Mouse (Mus musculus) E14TG2a.4 (cell line): Measurements from ENCODE around the gene Pla2g12a.

Experiments
- CTCF ChIP-seq: conservative IDR thresholded peaks from 2 replicates; pipeline ENCODE4 v1.5.1; 2014; ENCODE audit warnings: low read length
- NANOG ChIP-seq: IDR thresholded peaks from 2 replicates; pipeline ENCODE4 v1.6.1; 2014; ENCODE audit warnings: borderline replicate concordance, low read length, mixed read lengths
- POU5F1 ChIP-seq: IDR thresholded peaks from 2 replicates; pipeline ENCODE4 v1.6.1; 2014; ENCODE audit warnings: low read length, borderline replicate concordance

DNA sequence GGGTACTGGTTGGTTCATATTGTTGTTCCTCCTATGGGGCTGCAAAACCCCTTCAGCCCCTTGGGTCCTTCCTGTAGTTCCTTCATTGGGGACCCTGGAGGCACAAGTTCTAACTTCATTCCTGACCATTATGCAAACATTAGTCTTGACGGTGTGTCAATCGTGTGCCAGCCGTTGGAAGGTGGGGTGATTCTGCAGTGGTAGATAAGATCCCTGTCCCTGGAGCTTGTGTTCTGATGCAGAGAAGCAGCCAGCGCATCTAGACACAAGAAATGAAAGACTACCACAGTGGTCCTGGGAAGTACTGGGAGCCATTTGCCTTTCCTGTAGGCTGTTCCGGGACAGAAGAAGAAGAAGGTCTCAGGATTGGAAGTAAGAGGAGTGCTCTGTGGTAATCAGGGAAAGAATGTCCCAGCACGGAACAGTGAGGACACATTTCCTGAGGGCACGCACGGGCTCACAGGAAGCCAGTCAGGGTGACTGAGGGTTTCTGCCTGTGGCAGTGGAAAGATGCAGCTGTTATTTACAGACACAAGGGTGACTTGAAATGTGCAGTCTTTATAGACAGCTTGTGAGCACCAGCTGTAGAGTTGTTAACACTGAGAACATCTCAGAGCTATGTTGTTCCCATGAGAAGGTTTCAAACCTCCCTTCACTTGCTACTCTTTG is 2.7 kb downstream of the Pla2g12a start:
- TF ChIP-seq CTCF (no peak), NANOG (no peak), POU5F1 (no peak)
